ENCODE assay signal across 9 mouse cellular contexts in the genomic region with DNA sequence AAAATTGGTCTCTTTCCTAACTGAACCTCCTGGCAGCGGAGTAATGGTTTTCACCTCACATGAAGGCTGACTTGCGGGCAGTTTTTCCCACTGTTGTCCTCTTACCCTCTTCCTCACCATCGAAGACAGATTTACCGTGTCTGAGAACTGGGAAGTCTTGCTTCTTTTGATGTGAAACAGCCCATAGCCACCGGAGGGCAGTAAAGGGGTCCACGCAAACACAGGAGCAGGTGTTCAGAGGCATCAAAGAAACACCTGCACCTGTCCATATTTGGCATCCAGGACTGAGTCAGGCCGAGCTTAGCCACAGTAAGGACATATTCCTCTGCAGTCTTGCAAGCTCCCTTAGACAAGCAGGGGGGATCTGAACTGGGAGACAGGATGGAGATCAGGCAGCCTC. TPM values are rescaled to one million over a fixed set of nuclear protein-coding genes. Genes with fewer than 3 reads are reported as not detected.
A peak's percentile ranks its signal among the peaks of the same experiment; 100 is the strongest.
DNase-seq lines count a peak whose midpoint lies in the region; ATAC-seq lines count a peak whose summit lies in the region.
"Had no signal": no experiment of that assay in that cellular context is flagged by ENCODE, and none has a peak within 500 bp of the region (broad histone marks: within the 10 kb centered on the region; RNA-seq: fewer than 3 reads in every experiment).

No protein-coding gene starts in this region.

- no peaks in the 10 kb centered on the region for H3K27me3 ChIP-seq in neural tube, embryonic 11.5 days (ENCODE audit: control insufficient read depth, insufficient read depth, low read length)
- H3K27me3 ChIP-seq in hindbrain, embryonic 13.5 days, result no peaks in the 10 kb centered on the region

- no peak for ATAC-seq in neural tube, embryonic 11.5 days (ENCODE audit: insufficient read depth, low FRiP score, low TSS enrichment)
- no peak for ATAC-seq in hindbrain, embryonic 13.5 days (ENCODE audit: low FRiP score)

- H3K4me1 ChIP-seq in neural tube, embryonic 11.5 days (ENCODE audit: control insufficient read depth, insufficient read depth, low read length), result peaks cover 3% of the 10 kb centered on the region; the same call in 1 of the 2 replicates
- H3K4me1 ChIP-seq in hindbrain, embryonic 13.5 days (replicated peaks), result peaks cover 12% of the 10 kb centered on the region

- no peaks in the 10 kb centered on the region for H3K36me3 ChIP-seq in neural tube, embryonic 11.5 days (ENCODE audit: control insufficient read depth, insufficient read depth, low read length)
- H3K36me3 ChIP-seq in hindbrain, embryonic 13.5 days, result no peaks in the 10 kb centered on the region

- WGBS in neural tube, embryonic 11.5 days, result 9% methylated on average over 7 of the region's 7 CpGs
- 10% methylated on average over 7 of the region's 7 CpGs for WGBS in hindbrain, embryonic 13.5 days

- H3K4me3 ChIP-seq in neural tube, embryonic 11.5 days (ENCODE audit: low read depth, low read length), result peak overlapping the region; percentile 20; the same call in 1 of the 2 replicates
- no peak overlapping the region for H3K4me3 ChIP-seq in hindbrain, embryonic 13.5 days

- peak overlapping the region; percentile 47 for H3K4me2 ChIP-seq in neural tube, embryonic 11.5 days (ENCODE audit: low read depth)
- H3K4me2 ChIP-seq in hindbrain, embryonic 13.5 days, result peak overlapping the region; percentile 41

- DNase-seq in neural tube, embryonic 11.5 days (ENCODE audit: low spot score), result no peak
- no peak for DNase-seq in neural tube, embryonic 10.5 days (ENCODE audit: extremely low spot score, low spot score)
- peak; percentile 43 for DNase-seq in embryo, embryonic 11 days
- peak; percentile 29 for DNase-seq in retina, postnatal 1 day
- no peak for DNase-seq in layer of hippocampus, postnatal 14 days (ENCODE audit: low spot score in 2 of 2)
- no peak for DNase-seq in spleen, postnatal 14 days (ENCODE audit: low spot score in 2 of 2)
- no peak for DNase-seq in adrenal gland, postnatal 36 days

- no peak overlapping the region for H3K27ac ChIP-seq in neural tube, embryonic 11.5 days (ENCODE audit: low read depth, low read length)
- H3K27ac ChIP-seq in hindbrain, embryonic 13.5 days, result no peak overlapping the region

- no peaks in the 10 kb centered on the region for H3K9me3 ChIP-seq in neural tube, embryonic 11.5 days (ENCODE audit: control insufficient read depth, low read length)
- no peaks in the 10 kb centered on the region for H3K9me3 ChIP-seq in hindbrain, embryonic 13.5 days

- peak overlapping the region; percentile 39 for H3K9ac ChIP-seq in neural tube, embryonic 11.5 days (ENCODE audit: low read length)
- peak overlapping the region; percentile 49; the same call in 1 of the 2 replicates for H3K9ac ChIP-seq in hindbrain, embryonic 13.5 days

RNA-seq across cellular contexts. Expression of gene 4933402J07Rik, which starts 7.2 kb away (rescaled TPM):
- polyA plus RNA-seq in neural tube, embryonic 11.5 days (2014; fragmentation: Nextera tagmentation; extraction: Ambion mirVana), result not detected in 2 replicates
- polyA plus RNA-seq in hindbrain, embryonic 13.5 days (2015; fragmentation: Nextera tagmentation; extraction: Ambion mirVana), result not detected in 2 replicates
- not detected for total RNA-seq in layer of hippocampus, postnatal 14 days (2021)
- total RNA-seq in adrenal gland, postnatal 36 days (2021), result not detected
- polyA plus RNA-seq: small intestine, adult 2 months had no signal

Comparison
In these comparisons a context has a peak if more than half of its experiments do, and no peak if none do; other contexts are left out.
1. DNase-seq: peak in embryo, embryonic 11 days (single experiment) and retina, postnatal 1 day (single experiment); none in neural tube, embryonic 11.5 days (single experiment), neural tube, embryonic 10.5 days (single experiment), layer of hippocampus, postnatal 14 days (0 of 2), spleen, postnatal 14 days (0 of 2) and adrenal gland, postnatal 36 days (0 of 2).